Mouse (Mus musculus): Measurements from ENCODE around the gene Zfp326. TPM values are rescaled to one million over a fixed set of nuclear protein-coding genes. Genes with fewer than 3 reads are reported as not detected.

Zfp326 gene
- polyA plus RNA-seq, 1 experiment from 2014 or later, result 24.8 TPM

DNA sequence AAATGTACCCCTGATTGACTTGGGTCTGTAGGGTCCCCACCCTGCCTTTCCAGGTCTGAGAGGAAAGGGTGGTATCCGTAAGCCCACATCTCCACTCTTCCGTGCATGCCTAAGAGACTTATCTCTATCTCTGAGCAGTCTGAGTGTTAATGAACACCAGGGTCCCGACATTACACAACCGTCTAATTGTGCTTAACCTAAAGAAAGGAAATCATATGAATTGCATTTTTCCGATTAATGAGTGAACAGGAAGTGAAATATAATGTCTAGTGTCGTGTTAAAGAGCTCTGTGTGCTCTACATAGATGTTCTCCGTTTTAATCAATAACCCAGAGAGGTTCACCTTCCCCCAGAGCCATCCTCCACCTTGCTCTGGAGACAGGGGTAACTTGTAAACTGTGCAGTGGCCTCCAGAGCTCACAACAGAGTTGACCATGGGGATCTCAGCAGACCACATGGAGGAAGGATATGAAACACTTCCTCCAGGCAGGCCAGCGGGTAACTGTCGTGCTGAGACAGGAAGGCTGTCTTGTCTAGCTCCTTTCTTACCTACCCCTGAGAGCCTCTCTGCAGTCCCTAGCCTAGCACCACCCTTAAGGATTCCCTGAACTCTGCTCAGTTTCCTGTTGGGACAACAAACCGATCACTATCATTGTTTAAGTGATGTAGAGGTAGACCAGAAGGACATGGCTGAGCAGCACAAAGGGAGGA is 32.2 kb upstream of the Zfp326 start:
- Histone ChIP-seq H3K4me1 (ENCODE audit: control insufficient read depth, insufficient read depth, low read length) (no peaks in the 10 kb centered on the region; the same call in 1 of the 2 replicates), H3K9me3 (replicated peaks; ENCODE audit: control insufficient read depth, low read length) (no peaks in the 10 kb centered on the region), H3K4me3 (ENCODE audit: low read length) (no peak overlapping the region), H3K9ac (ENCODE audit: low read length) (no peak overlapping the region), H3K4me2 (ENCODE audit: low read depth, low read length) (no peak overlapping the region), H3K27me3 (ENCODE audit: control insufficient read depth, insufficient read depth, low read length) (no peaks in the 10 kb centered on the region), H3K27ac (ENCODE audit: low read length) (no peak overlapping the region), H3K36me3 (ENCODE audit: control insufficient read depth, insufficient read depth) (no peaks in the 10 kb centered on the region)
- ATAC-seq (replicated peaks; ENCODE audit: extremely low read depth, insufficient read depth, low FRiP score), result no peak
- WGBS, result 74% methylated on average over 10 of the region's 10 CpGs

DNA sequence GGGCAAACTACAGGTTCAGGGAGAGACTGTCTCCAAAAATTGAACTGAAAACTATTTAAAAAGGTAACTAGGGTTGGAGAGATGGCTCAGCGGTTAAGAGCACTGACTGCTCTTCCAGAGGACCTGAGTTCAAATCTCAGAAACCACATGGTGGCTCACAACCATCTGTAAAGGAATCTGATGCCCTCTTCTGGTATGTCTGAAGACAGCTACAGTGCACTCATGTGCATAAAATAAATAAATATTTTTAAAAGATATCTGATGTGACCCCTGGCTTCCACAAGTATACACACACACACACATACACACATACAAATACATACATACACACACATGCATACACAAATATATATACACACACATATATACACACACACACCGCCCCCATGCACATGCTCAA is 31.3 kb upstream of the Zfp326 start:
- peaks cover 5% of the 10 kb centered on the region; the same call in 1 of the 2 replicates for H3K4me1 ChIP-seq (ENCODE audit: control insufficient read depth, insufficient read depth, low read length)
- H3K4me3 ChIP-seq (ENCODE audit: low read length), result no peak overlapping the region
- H3K4me2 ChIP-seq (ENCODE audit: low read depth, low read length), result no peak overlapping the region
- no peaks in the 10 kb centered on the region for H3K36me3 ChIP-seq (ENCODE audit: control insufficient read depth, insufficient read depth)
- no peaks in the 10 kb centered on the region for H3K27me3 ChIP-seq (ENCODE audit: control insufficient read depth, insufficient read depth, low read length)
- ATAC-seq (replicated peaks; ENCODE audit: extremely low read depth, insufficient read depth, low FRiP score), result no peak
- no peak overlapping the region for H3K9ac ChIP-seq (ENCODE audit: low read length)
- no peak overlapping the region for H3K27ac ChIP-seq (ENCODE audit: low read length)
- WGBS, result 91% methylated on average over 2 of the region's 2 CpGs
- H3K9me3 ChIP-seq (replicated peaks; ENCODE audit: control insufficient read depth, low read length), result no peaks in the 10 kb centered on the region

DNA sequence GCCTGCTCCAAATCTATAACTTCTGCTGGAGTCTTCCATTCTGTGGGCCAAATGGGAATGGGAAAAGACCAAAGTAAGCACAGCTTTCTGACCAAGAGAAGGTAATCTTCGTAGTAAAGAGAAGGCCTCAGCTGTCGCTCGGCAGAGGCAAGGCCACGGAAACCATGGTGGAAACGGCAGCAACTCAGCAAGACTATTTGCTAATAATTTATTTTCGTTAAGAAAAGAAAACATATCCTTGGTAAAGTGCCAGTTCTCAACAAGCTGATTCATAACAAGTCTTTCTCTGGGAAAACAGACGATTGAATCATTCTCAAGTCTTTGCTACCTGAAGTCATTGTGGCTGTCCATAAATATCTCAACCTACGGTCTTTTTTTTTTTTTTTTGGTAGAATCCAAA is 28.6 kb upstream of the Zfp326 start:
- H3K4me3 ChIP-seq (ENCODE audit: low read length), result no peak overlapping the region
- H3K27me3 ChIP-seq (ENCODE audit: control insufficient read depth, insufficient read depth, low read length), result no peaks in the 10 kb centered on the region
- H3K4me2 ChIP-seq (ENCODE audit: low read depth, low read length), result no peak overlapping the region
- ATAC-seq (replicated peaks; ENCODE audit: extremely low read depth, insufficient read depth, low FRiP score), result no peak
- no peaks in the 10 kb centered on the region for H3K9me3 ChIP-seq (replicated peaks; ENCODE audit: control insufficient read depth, low read length)
- no peaks in the 10 kb centered on the region for H3K36me3 ChIP-seq (ENCODE audit: control insufficient read depth, insufficient read depth)
- no peak overlapping the region for H3K27ac ChIP-seq (ENCODE audit: low read length)
- H3K9ac ChIP-seq (ENCODE audit: low read length), result no peak overlapping the region
- 79% methylated on average over 8 of the region's 8 CpGs for WGBS
- peaks cover 5% of the 10 kb centered on the region; the same call in 1 of the 2 replicates for H3K4me1 ChIP-seq (ENCODE audit: control insufficient read depth, insufficient read depth, low read length)

DNA sequence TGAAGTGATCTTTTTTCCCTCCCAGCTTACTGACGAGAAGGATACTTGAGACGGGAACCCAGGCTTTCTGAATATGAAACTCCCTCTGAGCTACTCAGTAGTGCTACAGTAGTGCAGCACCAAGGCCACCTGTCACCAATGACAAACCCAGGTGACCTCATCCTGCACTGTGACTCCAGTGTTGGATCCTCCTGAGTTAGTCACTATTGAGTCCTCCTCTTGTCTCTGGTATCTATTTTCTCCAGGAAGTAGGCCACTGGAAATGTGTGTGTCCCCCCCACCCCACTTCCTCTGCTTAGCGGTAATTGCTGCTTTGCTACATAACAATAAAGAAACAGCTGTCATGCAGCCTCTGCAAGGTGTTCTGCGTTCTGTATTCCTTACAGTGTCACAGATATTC is 27.1 kb upstream of the Zfp326 start:
- Histone ChIP-seq H3K27me3 (ENCODE audit: control insufficient read depth, insufficient read depth, low read length) (no peaks in the 10 kb centered on the region), H3K27ac (ENCODE audit: low read length) (no peak overlapping the region), H3K36me3 (ENCODE audit: control insufficient read depth, insufficient read depth) (no peaks in the 10 kb centered on the region), H3K4me3 (ENCODE audit: low read length) (no peak overlapping the region), H3K9me3 (replicated peaks; ENCODE audit: control insufficient read depth, low read length) (no peaks in the 10 kb centered on the region), H3K4me1 (ENCODE audit: control insufficient read depth, insufficient read depth, low read length) (peaks cover 5% of the 10 kb centered on the region; the same call in 1 of the 2 replicates), H3K4me2 (ENCODE audit: low read depth, low read length) (no peak overlapping the region), H3K9ac (ENCODE audit: low read length) (no peak overlapping the region)
- WGBS, result 58% methylated on average over 4 of the region's 4 CpGs
- ATAC-seq (replicated peaks; ENCODE audit: extremely low read depth, insufficient read depth, low FRiP score), result no peak

DNA sequence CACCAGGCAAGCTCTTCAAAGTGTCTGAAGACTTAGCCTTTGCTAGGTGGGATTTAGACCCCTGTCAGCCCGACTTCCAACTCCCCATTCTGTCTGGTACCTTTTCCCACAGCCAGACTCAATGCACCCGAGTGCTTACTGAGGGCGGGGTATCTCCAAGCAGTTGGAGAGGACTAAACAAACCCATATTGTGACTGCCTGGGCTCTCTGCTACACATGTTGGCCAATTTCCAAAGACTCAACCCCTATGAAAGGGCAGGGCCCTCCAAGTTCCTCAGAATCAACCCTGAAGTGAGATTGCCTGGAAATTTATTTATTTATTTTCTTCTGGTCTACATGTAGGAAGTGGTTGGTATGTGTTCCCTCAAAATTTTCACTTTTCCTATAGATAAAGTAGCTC is 26.7 kb upstream of the Zfp326 start:
- Histone ChIP-seq H3K4me2 (ENCODE audit: low read depth, low read length) (no peak overlapping the region), H3K36me3 (ENCODE audit: control insufficient read depth, insufficient read depth) (no peaks in the 10 kb centered on the region), H3K9ac (ENCODE audit: low read length) (no peak overlapping the region), H3K4me3 (ENCODE audit: low read length) (no peak overlapping the region), H3K4me1 (ENCODE audit: control insufficient read depth, insufficient read depth, low read length) (peaks cover 5% of the 10 kb centered on the region; the same call in 1 of the 2 replicates), H3K27ac (ENCODE audit: low read length) (no peak overlapping the region), H3K9me3 (replicated peaks; ENCODE audit: control insufficient read depth, low read length) (no peaks in the 10 kb centered on the region), H3K27me3 (ENCODE audit: control insufficient read depth, insufficient read depth, low read length) (no peaks in the 10 kb centered on the region)
- 57% methylated on average over 3 of the region's 3 CpGs for WGBS
- ATAC-seq (replicated peaks; ENCODE audit: extremely low read depth, insufficient read depth, low FRiP score), result no peak

DNA sequence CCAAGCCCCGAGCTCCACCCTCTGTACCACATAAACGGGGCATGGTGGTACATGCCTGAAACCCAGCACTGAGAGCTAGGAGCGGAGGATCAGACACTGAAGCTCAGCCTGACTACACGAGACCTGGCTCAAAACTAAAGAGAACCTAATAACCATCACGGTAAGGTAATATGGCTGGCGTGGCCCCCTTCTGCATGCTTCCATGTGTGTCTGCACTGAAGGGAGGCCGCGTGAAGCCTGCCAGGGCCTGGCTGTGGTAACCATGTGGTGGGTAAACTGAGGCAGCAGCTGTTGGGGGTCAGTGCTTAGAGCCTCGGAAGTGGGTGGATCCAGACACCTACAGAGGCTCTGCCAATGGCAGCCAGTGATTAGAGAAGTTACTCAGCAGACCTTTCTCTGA is 23.1 kb upstream of the Zfp326 start:
- no peak for ATAC-seq (replicated peaks; ENCODE audit: extremely low read depth, insufficient read depth, low FRiP score)
- Histone ChIP-seq H3K9ac (ENCODE audit: low read length) (no peak overlapping the region), H3K27ac (ENCODE audit: low read length) (no peak overlapping the region), H3K36me3 (ENCODE audit: control insufficient read depth, insufficient read depth) (no peaks in the 10 kb centered on the region), H3K4me2 (ENCODE audit: low read depth, low read length) (no peak overlapping the region), H3K9me3 (replicated peaks; ENCODE audit: control insufficient read depth, low read length) (no peaks in the 10 kb centered on the region), H3K27me3 (ENCODE audit: control insufficient read depth, insufficient read depth, low read length) (0 out of 2 replicates have a peak, but pooled peaks cover 2% of the 10 kb centered on the region), H3K4me3 (ENCODE audit: low read length) (no peak overlapping the region), H3K4me1 (ENCODE audit: control insufficient read depth, insufficient read depth, low read length) (peaks cover 5% of the 10 kb centered on the region; the same call in 1 of the 2 replicates)
- WGBS, result 77% methylated on average over 9 of the region's 9 CpGs

DNA sequence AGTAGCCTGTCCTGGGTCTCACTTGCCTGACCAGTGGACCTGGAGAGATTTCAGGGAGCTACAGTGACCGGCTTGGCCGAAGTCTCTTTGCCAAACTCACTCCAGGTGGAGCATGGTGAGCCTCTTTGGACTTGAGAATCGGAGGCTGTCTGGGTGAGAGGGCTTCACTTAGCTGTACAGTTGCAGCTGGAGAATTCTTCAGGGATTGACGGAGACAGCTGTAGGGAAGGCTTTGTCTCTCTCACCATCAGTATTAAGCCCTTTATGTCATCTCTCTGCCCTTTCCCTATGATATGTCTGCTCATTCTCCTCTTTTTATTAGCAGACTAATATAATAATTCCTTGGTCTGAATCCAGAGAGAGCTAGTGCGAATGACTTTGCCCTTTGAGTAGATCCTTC is 18.9 kb upstream of the Zfp326 start:
- no peak overlapping the region for H3K4me3 ChIP-seq (ENCODE audit: low read length)
- peaks cover 5% of the 10 kb centered on the region; the same call in 1 of the 2 replicates for H3K4me1 ChIP-seq (ENCODE audit: control insufficient read depth, insufficient read depth, low read length)
- WGBS, result 87% methylated on average over 5 of the region's 5 CpGs
- no peak overlapping the region for H3K9ac ChIP-seq (ENCODE audit: low read length)
- H3K4me2 ChIP-seq (ENCODE audit: low read depth, low read length), result no peak overlapping the region
- no peak for ATAC-seq (replicated peaks; ENCODE audit: extremely low read depth, insufficient read depth, low FRiP score)
- no peak overlapping the region for H3K27ac ChIP-seq (ENCODE audit: low read length)
- H3K9me3 ChIP-seq (replicated peaks; ENCODE audit: control insufficient read depth, low read length), result no peaks in the 10 kb centered on the region
- no peaks in the 10 kb centered on the region for H3K36me3 ChIP-seq (ENCODE audit: control insufficient read depth, insufficient read depth)
- H3K27me3 ChIP-seq (ENCODE audit: control insufficient read depth, insufficient read depth, low read length), result 0 out of 2 replicates have a peak, but pooled peaks cover 2% of the 10 kb centered on the region

DNA sequence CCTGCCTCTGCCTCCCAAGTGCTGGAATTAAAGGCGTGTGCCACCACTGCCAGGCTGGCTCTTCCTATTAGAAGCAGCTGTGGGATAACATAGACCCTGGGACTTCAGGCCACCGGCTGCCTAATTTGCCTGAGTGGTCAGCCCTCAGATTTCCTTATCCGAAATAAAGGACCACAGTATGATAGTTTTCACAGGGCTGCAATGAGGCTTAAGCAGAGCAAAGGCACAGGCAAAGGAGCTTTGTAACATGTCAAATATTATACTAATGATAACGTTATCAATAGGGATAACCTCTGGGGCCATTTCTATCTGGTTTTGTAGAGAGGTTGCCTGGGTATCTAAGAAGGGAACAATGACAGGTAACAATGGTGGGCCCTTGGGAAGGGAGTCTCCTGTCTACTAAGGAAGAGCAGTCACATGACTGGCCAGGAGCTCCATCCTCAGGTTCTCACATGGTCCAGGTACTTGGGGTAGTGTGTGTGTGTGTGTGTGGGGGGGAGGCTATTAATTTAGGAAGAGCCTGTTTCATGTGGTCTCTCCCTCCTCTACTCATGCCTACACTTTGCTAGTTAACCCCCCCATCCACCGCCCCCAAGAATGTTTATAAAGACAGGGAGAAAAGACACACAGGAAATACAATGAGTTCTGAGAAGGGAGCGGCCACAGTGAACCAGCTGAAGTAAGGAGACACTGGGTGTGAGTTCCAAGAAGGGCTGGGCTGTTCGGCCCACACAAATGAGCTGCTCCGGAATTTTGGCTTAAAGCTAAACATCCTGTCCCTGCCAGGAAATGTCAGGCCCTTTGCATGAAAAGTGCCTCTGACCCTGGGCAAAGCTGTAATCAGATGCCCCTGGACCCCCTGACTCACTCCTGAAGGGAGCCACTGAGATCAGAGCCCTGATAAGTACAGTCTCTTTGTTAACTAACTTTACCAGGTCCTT is 17.3 kb upstream of the Zfp326 start:
- Histone ChIP-seq H3K9me3 (replicated peaks; ENCODE audit: control insufficient read depth, low read length) (no peaks in the 10 kb centered on the region), H3K27me3 (ENCODE audit: control insufficient read depth, insufficient read depth, low read length) (0 out of 2 replicates have a peak, but pooled peaks cover 2% of the 10 kb centered on the region), H3K4me3 (ENCODE audit: low read length) (no peak overlapping the region), H3K4me1 (ENCODE audit: control insufficient read depth, insufficient read depth, low read length) (peaks cover 5% of the 10 kb centered on the region; the same call in 1 of the 2 replicates), H3K27ac (ENCODE audit: low read length) (peak overlapping the region; percentile 63), H3K36me3 (ENCODE audit: control insufficient read depth, insufficient read depth) (no peaks in the 10 kb centered on the region), H3K4me2 (ENCODE audit: low read depth, low read length) (no peak overlapping the region), H3K9ac (ENCODE audit: low read length) (no peak overlapping the region)
- ATAC-seq (replicated peaks; ENCODE audit: extremely low read depth, insufficient read depth, low FRiP score), result no peak
- 61% methylated on average over 8 of the region's 8 CpGs for WGBS
